Mouse (Mus musculus): ENCODE results near the gene Cyb5rl.
"Not testable (repeated sequence)": the region's sequence is repeated elsewhere in the genome, so short reads cannot be mapped to it uniquely, and the experiment has no call there.

The Cyb5rl gene

GRCm38 (mm10) chr4:107063214-107063613, 3.6 kb upstream of the Cyb5rl start:
- DNase-seq, result no peak

GRCm38 (mm10) chr4:107064394-107065098, 2.2 kb upstream of the Cyb5rl start:
- DNase-seq, result no peak

- peak; percentile 49 for DNase-seq
Measured at GRCm38 (mm10) chr4:107067151-107067840, 508 bp downstream of the Cyb5rl start.

GRCm38 (mm10) chr4:107072343-107072742, 5.6 kb downstream of the Cyb5rl start:
- DNase-seq, result no peak

- peak; percentile 9 for DNase-seq
Measured at GRCm38 (mm10) chr4:107075456-107075855, 8.7 kb downstream of the Cyb5rl start.

- no peak for DNase-seq
Measured at GRCm38 (mm10) chr4:107078894-107079293, 12.1 kb downstream of the Cyb5rl start.

- DNase-seq, result no peak
Measured at GRCm38 (mm10) chr4:107079716-107080115, 12.9 kb downstream of the Cyb5rl start.

GRCm38 (mm10) chr4:107082185-107082584, 15.4 kb downstream of the Cyb5rl start:
- no peak for DNase-seq

GRCm38 (mm10) chr4:107083126-107083525, 16.3 kb downstream of the Cyb5rl start:
- no peak for DNase-seq

- peak; percentile 19 for DNase-seq
Measured at GRCm38 (mm10) chr4:107084343-107084742, 17.6 kb downstream of the Cyb5rl start.

- peak; percentile 16 for DNase-seq
Measured at GRCm38 (mm10) chr4:107084858-107085257, 18.1 kb downstream of the Cyb5rl start.

- no peak for DNase-seq
Measured at GRCm38 (mm10) chr4:107091696-107092095, 24.9 kb downstream of the Cyb5rl start.

GRCm38 (mm10) chr4:107094484-107095187, 27.8 kb downstream of the Cyb5rl start:
- DNase-seq, result no peak

- DNase-seq, result no peak
Measured at GRCm38 (mm10) chr4:107096043-107096442, 29.3 kb downstream of the Cyb5rl start.

GRCm38 (mm10) chr4:107096841-107097373, 30.1 kb downstream of the Cyb5rl start, which contains the start of gene Cdcp2:
Gene Cdcp2, plus strand, starts transcription at chr4:107096891.
- no peak for DNase-seq

GRCm38 (mm10) chr4:107097871-107098270, 31.1 kb downstream of the Cyb5rl start:
- DNase-seq, result no peak

- no peak for DNase-seq
Measured at GRCm38 (mm10) chr4:107098375-107098774, 31.6 kb downstream of the Cyb5rl start.

GRCm38 (mm10) chr4:107098791-107099525, 32.2 kb downstream of the Cyb5rl start:
- no peak for DNase-seq

GRCm38 (mm10) chr4:107102220-107102619, 35.4 kb downstream of the Cyb5rl start:
- DNase-seq, result no peak

- DNase-seq, result no peak
Measured at GRCm38 (mm10) chr4:107106777-107107176, 40.0 kb downstream of the Cyb5rl start.

- peak; percentile 24 for DNase-seq
Measured at GRCm38 (mm10) chr4:107108291-107108731, 41.5 kb downstream of the Cyb5rl start.

- not testable (repeated sequence) for DNase-seq
Measured at GRCm38 (mm10) chr4:107109181-107109580, 42.4 kb downstream of the Cyb5rl start.

GRCm38 (mm10) chr4:107114278-107114677, 47.5 kb downstream of the Cyb5rl start:
- no peak for DNase-seq

All from lung, postnatal 10 days (tissue).